Mouse (Mus musculus) bone marrow macrophage, adult 2 months (primary cell): ENCODE data around the gene Arhgef33.

Experiments
- CTCF ChIP-seq: IDR thresholded peaks from 2 replicates; pipeline ENCODE4 v1.5.1; 2012; ENCODE audit warnings: low read depth, mild to moderate bottlenecking, low read length, moderate library complexity
- POLR2A ChIP-seq: IDR thresholded peaks from 2 replicates; pipeline ENCODE4 v1.6.1; 2012; ENCODE audit warnings: mild to moderate bottlenecking, low read depth, low read length, borderline replicate concordance

DNA sequence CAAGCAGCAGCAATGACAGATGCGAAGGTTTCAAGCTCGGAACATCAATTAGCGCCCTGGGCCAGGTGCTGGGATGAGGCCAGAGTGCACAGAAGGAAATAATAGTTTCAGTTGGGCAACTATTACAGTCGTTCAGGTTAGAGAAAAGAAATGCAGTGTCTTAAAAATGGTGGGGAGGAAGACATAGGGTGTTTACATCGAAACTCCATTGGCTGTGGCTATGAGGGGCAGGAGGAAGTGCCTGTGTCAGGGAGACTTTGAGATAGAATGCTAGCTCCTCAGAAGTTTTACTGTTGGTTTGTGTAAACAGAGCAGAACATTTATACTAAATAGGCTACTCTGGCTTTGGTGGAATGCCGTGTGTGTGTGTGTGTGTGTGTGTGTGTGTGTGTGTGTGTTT, 19.2 kb upstream of the Arhgef33 start:
- no peak for TF ChIP-seq POLR2A
- TF ChIP-seq CTCF: no peak
